Mouse (Mus musculus): Measurements from ENCODE around the gene Lix1l. TPM values are rescaled to one million over a fixed set of nuclear protein-coding genes. Genes with fewer than 3 reads are reported as not detected.

The Lix1l gene
- polyA plus RNA-seq, 1 experiment: 8.2 TPM

DNA sequence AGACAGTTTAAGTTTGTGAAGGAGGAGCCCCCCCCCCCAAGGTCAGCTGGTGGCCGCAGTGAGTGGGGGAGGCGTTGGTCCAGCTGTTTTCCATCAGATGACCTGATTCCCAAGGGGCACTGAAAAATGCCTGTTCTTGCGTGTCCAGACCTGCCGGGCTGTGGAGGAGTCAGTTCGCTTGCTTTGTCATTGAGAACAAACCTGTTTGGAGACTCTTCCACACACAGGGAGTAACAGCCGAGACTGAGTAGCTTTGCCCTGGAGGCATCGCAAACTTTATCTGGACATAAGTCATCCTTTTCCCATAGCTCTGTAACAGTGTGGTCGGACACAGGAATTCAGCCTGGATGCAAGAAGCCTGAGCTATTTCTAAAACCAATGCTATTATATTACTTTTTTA lies 73.5 kb downstream of the Lix1l start:
- no peak for DNase-seq
- 93% methylated on average over 8 of the region's 8 CpGs for WGBS
- Histone ChIP-seq H3K27ac (ENCODE audit: control insufficient read depth, insufficient read depth, low read length) (no peak overlapping the region), H3K4me3 (ENCODE audit: control insufficient read depth, insufficient read depth, low read length) (no peak overlapping the region), H3K36me3 (ENCODE audit: control insufficient read depth, insufficient read depth, low read length) (no peaks in the 10 kb centered on the region), H3K27me3 (ENCODE audit: control insufficient read depth, insufficient read depth, low read length) (no peaks in the 10 kb centered on the region), H3K4me1 (replicated peaks; ENCODE audit: control insufficient read depth, insufficient read depth, low read length) (peaks cover 11% of the 10 kb centered on the region)
- TF ChIP-seq CTCF (IDR thresholded peaks at IDR 0.05; ENCODE audit: borderline replicate concordance, control insufficient read depth, extremely low read depth, insufficient read depth, low read length, poor library complexity): no peak
- no peak for TF ChIP-seq POLR2A (IDR thresholded peaks at IDR 0.05; ENCODE audit: control insufficient read depth, extremely low read depth, insufficient read depth, low read length, poor library complexity)

DNA sequence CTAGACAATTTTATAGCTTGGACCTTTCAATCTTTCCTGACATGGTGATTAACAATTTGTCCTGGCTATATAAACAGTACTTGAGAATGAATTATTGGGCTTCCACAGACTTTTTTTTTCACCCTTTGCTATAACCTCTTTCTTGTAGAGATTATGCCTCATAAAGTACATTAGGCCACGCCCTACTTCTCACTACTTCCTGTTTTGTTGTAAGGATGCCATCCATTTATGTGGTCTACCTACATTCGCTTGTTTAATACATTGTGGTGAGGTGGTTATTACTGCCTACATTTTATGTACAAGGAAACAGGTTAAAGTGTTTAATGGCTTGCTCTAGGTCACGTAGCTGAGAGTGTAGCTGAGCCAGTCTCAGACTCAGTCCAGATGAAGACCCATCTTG lies 74.2 kb downstream of the Lix1l start:
- DNase-seq: no peak
- 14% methylated on average over 3 of the region's 3 CpGs for WGBS
- no peaks in the 10 kb centered on the region for H3K36me3 ChIP-seq (ENCODE audit: control insufficient read depth, insufficient read depth, low read length)
- H3K4me1 ChIP-seq (replicated peaks; ENCODE audit: control insufficient read depth, insufficient read depth, low read length): peaks cover 11% of the 10 kb centered on the region
- no peak overlapping the region for H3K4me3 ChIP-seq (ENCODE audit: control insufficient read depth, insufficient read depth, low read length)
- no peak overlapping the region for H3K27ac ChIP-seq (ENCODE audit: control insufficient read depth, insufficient read depth, low read length)
- no peaks in the 10 kb centered on the region for H3K27me3 ChIP-seq (ENCODE audit: control insufficient read depth, insufficient read depth, low read length)
- no peak for TF ChIP-seq POLR2A (IDR thresholded peaks at IDR 0.05; ENCODE audit: control insufficient read depth, extremely low read depth, insufficient read depth, low read length, poor library complexity)
- no peak for TF ChIP-seq CTCF (IDR thresholded peaks at IDR 0.05; ENCODE audit: borderline replicate concordance, control insufficient read depth, extremely low read depth, insufficient read depth, low read length, poor library complexity)

- no peaks in the 10 kb centered on the region for H3K27me3 ChIP-seq (ENCODE audit: control insufficient read depth, insufficient read depth, low read length)
- H3K27ac ChIP-seq (ENCODE audit: control insufficient read depth, insufficient read depth, low read length): no peak overlapping the region
- 93% methylated on average over 3 of the region's 3 CpGs for WGBS
- H3K4me3 ChIP-seq (ENCODE audit: control insufficient read depth, insufficient read depth, low read length): no peak overlapping the region
- no peak for DNase-seq
- H3K4me1 ChIP-seq (replicated peaks; ENCODE audit: control insufficient read depth, insufficient read depth, low read length): peaks cover 6% of the 10 kb centered on the region
- H3K36me3 ChIP-seq (ENCODE audit: control insufficient read depth, insufficient read depth, low read length): no peaks in the 10 kb centered on the region
- TF ChIP-seq CTCF (IDR thresholded peaks at IDR 0.05; ENCODE audit: borderline replicate concordance, control insufficient read depth, extremely low read depth, insufficient read depth, low read length, poor library complexity) (no peak), POLR2A (IDR thresholded peaks at IDR 0.05; ENCODE audit: control insufficient read depth, extremely low read depth, insufficient read depth, low read length, poor library complexity) (no peak)
Measured at GRCm38 (mm10) chr3:96675690-96676089, 74.7 kb downstream of the Lix1l start.

Other genes starting within 250 kb of the Lix1l start
- gene BC107364, start 148.8 kb upstream of the Lix1l start, polyA plus RNA-seq (2012; rRNA removed): 0.09 and 0.32 TPM in 2 replicates
- gene Hfe2, start 76.0 kb upstream of the Lix1l start, polyA plus RNA-seq (2012; rRNA removed): 1.3 and 10.4 TPM in 2 replicates
- 587 and 719 TPM in 2 replicates for gene Txnip, start 43.2 kb upstream of the Lix1l start, polyA plus RNA-seq (2012; rRNA removed)
- not detected in 2 replicates for gene Gm16253, start 24.2 kb upstream of the Lix1l start, polyA plus RNA-seq (2012; rRNA removed)
- gene Polr3gl, start 7.0 kb upstream of the Lix1l start, polyA plus RNA-seq (2012; rRNA removed): 17.8 and 18.2 TPM in 2 replicates
- gene Ankrd34a, start 4.5 kb upstream of the Lix1l start, polyA plus RNA-seq (2012; rRNA removed): 0.18 and 0.49 TPM in 2 replicates
- gene Rbm8a, start 28.8 kb downstream of the Lix1l start, polyA plus RNA-seq (2012; rRNA removed): 12.2 and 14.4 TPM in 2 replicates
- 37.0 and 41.0 TPM in 2 replicates for gene Pex11b, start 34.2 kb downstream of the Lix1l start, polyA plus RNA-seq (2012; rRNA removed)
- 0.14 and 0.23 TPM in 2 replicates for gene Gm42957, start 34.3 kb downstream of the Lix1l start, polyA plus RNA-seq (2012; rRNA removed)
- 2.9 and 3.0 TPM in 2 replicates for gene Itga10, start 44.4 kb downstream of the Lix1l start, polyA plus RNA-seq (2012; rRNA removed)
- gene Ankrd35, start 69.0 kb downstream of the Lix1l start, polyA plus RNA-seq (2012; rRNA removed): 1.7 and 2.8 TPM in 2 replicates
- gene Pias3, start 95.2 kb downstream of the Lix1l start, polyA plus RNA-seq (2012; rRNA removed): 32.7 and 33.1 TPM in 2 replicates
- gene Nudt17, start 107.4 kb downstream of the Lix1l start, polyA plus RNA-seq (2012; rRNA removed): 12.2 and 17.9 TPM in 2 replicates
- gene Polr3c, start 126.5 kb downstream of the Lix1l start, polyA plus RNA-seq (2012; rRNA removed): 49.3 and 51.1 TPM in 2 replicates
- gene Rnf115, start 126.5 kb downstream of the Lix1l start, polyA plus RNA-seq (2012; rRNA removed): 24.1 and 26.3 TPM in 2 replicates
- 0.49 and 0.60 TPM in 2 replicates for gene Pdzk1, start 228.1 kb downstream of the Lix1l start, polyA plus RNA-seq (2012; rRNA removed)
- 2.7 and 2.8 TPM in 2 replicates for gene Cd160, start 228.2 kb downstream of the Lix1l start, polyA plus RNA-seq (2012; rRNA removed)